Mouse (Mus musculus): ENCODE data around the gene Rnls.

Rnls gene

GRCm38 (mm10) chr19:33103851-33104250 lies 288.2 kb downstream of the Rnls start:
- no peak for DNase-seq (ENCODE audit: low spot score in 2 of 2)

- DNase-seq (ENCODE audit: low spot score in 2 of 2), result no peak
These were observed 289.3 kb downstream of the Rnls start for GRCm38 (mm10) chr19:33102783-33103139.

- no peak for DNase-seq (ENCODE audit: low spot score in 2 of 2)
These were observed 289.9 kb downstream of the Rnls start for GRCm38 (mm10) chr19:33102008-33102782.

- peak in 1 of 2 experiments; percentile 42 for DNase-seq (ENCODE audit: low spot score in 2 of 2)
These were observed 290.7 kb downstream of the Rnls start for GRCm38 (mm10) chr19:33101093-33102007.

- DNase-seq (ENCODE audit: low spot score in 2 of 2), result no peak
These were observed 291.5 kb downstream of the Rnls start for GRCm38 (mm10) chr19:33100598-33100997.

- no peak for DNase-seq (ENCODE audit: low spot score in 2 of 2)
These were observed 292.1 kb downstream of the Rnls start for GRCm38 (mm10) chr19:33100031-33100430.

- DNase-seq (ENCODE audit: low spot score in 2 of 2), result no peak
These were observed 292.8 kb downstream of the Rnls start for GRCm38 (mm10) chr19:33099201-33099788.

- no peak for DNase-seq (ENCODE audit: low spot score in 2 of 2)
These were observed 294.4 kb downstream of the Rnls start for GRCm38 (mm10) chr19:33097691-33098090.

GRCm38 (mm10) chr19:33096581-33096980 lies 295.5 kb downstream of the Rnls start:
- DNase-seq (ENCODE audit: low spot score in 2 of 2), result no peak

- no peak for DNase-seq (ENCODE audit: low spot score in 2 of 2)
These were observed 299.5 kb downstream of the Rnls start for GRCm38 (mm10) chr19:33092575-33092974.

GRCm38 (mm10) chr19:33091324-33091723 lies 300.8 kb downstream of the Rnls start:
- no peak for DNase-seq (ENCODE audit: low spot score in 2 of 2)

GRCm38 (mm10) chr19:33088868-33089267 lies 303.2 kb downstream of the Rnls start:
- DNase-seq (ENCODE audit: low spot score in 2 of 2), result no peak

GRCm38 (mm10) chr19:33087961-33088360 lies 304.1 kb downstream of the Rnls start:
- no peak for DNase-seq (ENCODE audit: low spot score in 2 of 2)

Measured in spleen, postnatal 10 days (tissue).